Mouse (Mus musculus) midbrain, embryonic 11.5 days (tissue): Measurements from ENCODE around the gene Lamc2. TPM values are rescaled to one million over a fixed set of nuclear protein-coding genes. Genes with fewer than 3 reads are reported as not detected.

ENCODE experiments used
- ATAC-seq: fragments of 200-750 bp; cut with Nextera tagmentation; 2 replicates; pipeline ENCODE4 v1.8.0; 2017; ENCODE audit warnings: moderate TSS enrichment, moderate library complexity; ENCODE audit not compliant: low FRiP score
- DNase-seq: peaks from one replicate; pipeline ENCODE4 v3.0.0; 2015; ENCODE audit warnings: low spot score; ENCODE audit errors: missing footprints
- H3K27ac ChIP-seq: fragments of 300-500 bp; sonication (generic); 2 replicates; pipeline ENCODE4 v1.5.1; 2014; ENCODE audit warnings: low read depth, low read length
- H3K27me3 ChIP-seq: fragments of 300-500 bp; sonication (generic); 2 replicates; pipeline ENCODE4 v1.6.1; 2014; ENCODE audit warnings: mild to moderate bottlenecking, low read length, moderate library complexity, mixed read lengths; ENCODE audit not compliant: control insufficient read depth, insufficient read depth
- H3K36me3 ChIP-seq: fragments of 300-500 bp; sonication (generic); 2 replicates; pipeline ENCODE4 v1.6.1; 2014; ENCODE audit warnings: mild to moderate bottlenecking, low read length, moderate library complexity, mixed read lengths; ENCODE audit not compliant: control insufficient read depth, insufficient read depth
- H3K4me1 ChIP-seq: fragments of 300-500 bp; sonication (generic); 2 replicates; pipeline ENCODE4 v1.6.1; 2014; ENCODE audit warnings: low read length; ENCODE audit not compliant: control insufficient read depth, insufficient read depth
- H3K4me2 ChIP-seq: fragments of 300-500 bp; sonication (generic); 2 replicates; pipeline ENCODE4 v1.6.1; 2014; ENCODE audit warnings: mild to moderate bottlenecking, moderate library complexity
- H3K4me3 ChIP-seq: fragments of 300-500 bp; sonication (generic); 2 replicates; pipeline ENCODE4 v1.5.1; 2014; ENCODE audit warnings: low read depth, low read length
- H3K9ac ChIP-seq: fragments of 300-500 bp; sonication (generic); 2 replicates; pipeline ENCODE4 v1.6.1; 2014; ENCODE audit warnings: low read length
- H3K9me3 ChIP-seq: fragments of 300-500 bp; sonication (generic); 2 replicates; pipeline ENCODE4 v1.6.1; 2016; ENCODE audit warnings: low read length; ENCODE audit not compliant: control insufficient read depth
- WGBS: fragments of 180-500 bp; shearing (Covaris S2); extraction: QIAGEN DNeasy Blood & Tissue Kit; methylation state at CpG from one replicate; pipeline ENCODE4 v1.1.7; 2014; 5-methylcytosine and 5-hydroxymethylcytosine counted together
- polyA plus RNA-seq: library from polyadenylated mRNA; unstranded; fragments of >200 nt; fragmentation: Nextera tagmentation; extraction: Ambion mirVana; gene quantifications from 2 replicates; pipeline ENCODE4 v1.2.1, GENCODE M21; 2014

Gene Lamc2
- polyA plus RNA-seq, 1 experiment from 2014 or later = 0.51 TPM

- Histone ChIP-seq H3K4me3 (no peak overlapping the region), H3K27ac (no peak overlapping the region), H3K9me3 (no peaks in the 10 kb centered on the region), H3K9ac (no peak overlapping the region), H3K27me3 (no peaks in the 10 kb centered on the region), H3K4me1 (no peaks in the 10 kb centered on the region), H3K36me3 (no peaks in the 10 kb centered on the region), H3K4me2 (no peak overlapping the region)
- ATAC-seq (no peak), DNase-seq (no peak)
- WGBS = 37% methylated on average over 8 of the region's 8 CpGs
These were observed 45.5 kb downstream of the Lamc2 start for GRCm38 (mm10) chr1:153140747-153141228.

- WGBS = 87% methylated on average over 11 of the region's 11 CpGs
- no peaks in the 10 kb centered on the region for H3K4me1 ChIP-seq
- no peak overlapping the region for H3K4me2 ChIP-seq
- H3K9me3 ChIP-seq = no peaks in the 10 kb centered on the region
- ATAC-seq = no peak
- H3K27ac ChIP-seq = no peak overlapping the region
- no peak overlapping the region for H3K9ac ChIP-seq
- no peaks in the 10 kb centered on the region for H3K36me3 ChIP-seq
- DNase-seq = no peak
- no peaks in the 10 kb centered on the region for H3K27me3 ChIP-seq
- no peak overlapping the region for H3K4me3 ChIP-seq
These were observed 46.0 kb downstream of the Lamc2 start for GRCm38 (mm10) chr1:153140265-153140664.

GRCm38 (mm10) chr1:153139635-153140034 is 46.6 kb downstream of the Lamc2 start:
- Histone ChIP-seq H3K27ac (no peak overlapping the region), H3K4me2 (no peak overlapping the region), H3K4me1 (peaks cover under 1% of the 10 kb centered on the region), H3K36me3 (no peaks in the 10 kb centered on the region), H3K27me3 (no peaks in the 10 kb centered on the region), H3K9ac (no peak overlapping the region), H3K4me3 (no peak overlapping the region), H3K9me3 (no peaks in the 10 kb centered on the region)
- DNase-seq = no peak
- WGBS = 95% methylated on average over 7 of the region's 7 CpGs
- no peak for ATAC-seq

GRCm38 (mm10) chr1:153138486-153138885 is 47.8 kb downstream of the Lamc2 start:
- H3K4me2 ChIP-seq = no peak overlapping the region
- WGBS = 78% methylated on average over 5 of the region's 5 CpGs

GRCm38 (mm10) chr1:153136647-153137046 is 49.6 kb downstream of the Lamc2 start:
- no peaks in the 10 kb centered on the region for H3K36me3 ChIP-seq
- H3K4me1 ChIP-seq = peaks cover 8% of the 10 kb centered on the region
- H3K27me3 ChIP-seq = no peaks in the 10 kb centered on the region
- H3K9me3 ChIP-seq = no peaks in the 10 kb centered on the region
- no peak overlapping the region for H3K27ac ChIP-seq
- H3K4me3 ChIP-seq = no peak overlapping the region
- 87% methylated on average over 13 of the region's 13 CpGs for WGBS
- DNase-seq = no peak
- ATAC-seq = no peak
- no peak overlapping the region for H3K4me2 ChIP-seq
- no peak overlapping the region for H3K9ac ChIP-seq

More at GRCm38 (mm10) chr1:153138486-153138885, 47.8 kb downstream of the Lamc2 start:
- Histone ChIP-seq H3K36me3 (no peaks in the 10 kb centered on the region), H3K27me3 (no peaks in the 10 kb centered on the region), H3K4me3 (no peak overlapping the region), H3K9ac (no peak overlapping the region), H3K27ac (no peak overlapping the region), H3K4me1 (peaks cover 8% of the 10 kb centered on the region), H3K9me3 (no peaks in the 10 kb centered on the region)
- ATAC-seq (no peak), DNase-seq (no peak)

- 14% methylated on average over 9 of the region's 9 CpGs for WGBS
- Histone ChIP-seq H3K4me3 (no peak overlapping the region), H3K36me3 (no peaks in the 10 kb centered on the region), H3K9ac (0 out of 2 replicates have a peak overlapping the region, but pooled peaks have one; percentile 2), H3K9me3 (no peaks in the 10 kb centered on the region), H3K27me3 (no peaks in the 10 kb centered on the region), H3K4me1 (peaks cover 8% of the 10 kb centered on the region), H3K27ac (peak overlapping the region; percentile 4; the same call in 1 of the 2 replicates), H3K4me2 (no peak overlapping the region)
- ATAC-seq = peak; percentile 52; the same call in 1 of the 2 replicates
- DNase-seq = peak; percentile 88
These were observed 52.1 kb downstream of the Lamc2 start for GRCm38 (mm10) chr1:153133865-153134781.

GRCm38 (mm10) chr1:153129992-153130713 is 56.1 kb downstream of the Lamc2 start:
- Histone ChIP-seq H3K4me2 (no peak overlapping the region), H3K9me3 (no peaks in the 10 kb centered on the region), H3K9ac (no peak overlapping the region), H3K4me3 (no peak overlapping the region), H3K36me3 (no peaks in the 10 kb centered on the region), H3K27ac (no peak overlapping the region), H3K27me3 (no peaks in the 10 kb centered on the region), H3K4me1 (peaks cover 8% of the 10 kb centered on the region)
- ATAC-seq = no peak
- WGBS = 88% methylated on average over 11 of the region's 11 CpGs
- DNase-seq = peak; percentile 37

- Histone ChIP-seq H3K4me3 (no peak overlapping the region), H3K27ac (no peak overlapping the region), H3K9ac (no peak overlapping the region), H3K27me3 (no peaks in the 10 kb centered on the region), H3K9me3 (no peaks in the 10 kb centered on the region), H3K4me2 (no peak overlapping the region), H3K4me1 (0 out of 2 replicates have a peak, but pooled peaks cover under 1% of the 10 kb centered on the region), H3K36me3 (no peaks in the 10 kb centered on the region)
- peak; percentile 14 for DNase-seq
- no peak for ATAC-seq
- WGBS = 81% methylated on average over 8 of the region's 8 CpGs
These were observed 57.5 kb downstream of the Lamc2 start for GRCm38 (mm10) chr1:153128780-153129179.

DNA sequence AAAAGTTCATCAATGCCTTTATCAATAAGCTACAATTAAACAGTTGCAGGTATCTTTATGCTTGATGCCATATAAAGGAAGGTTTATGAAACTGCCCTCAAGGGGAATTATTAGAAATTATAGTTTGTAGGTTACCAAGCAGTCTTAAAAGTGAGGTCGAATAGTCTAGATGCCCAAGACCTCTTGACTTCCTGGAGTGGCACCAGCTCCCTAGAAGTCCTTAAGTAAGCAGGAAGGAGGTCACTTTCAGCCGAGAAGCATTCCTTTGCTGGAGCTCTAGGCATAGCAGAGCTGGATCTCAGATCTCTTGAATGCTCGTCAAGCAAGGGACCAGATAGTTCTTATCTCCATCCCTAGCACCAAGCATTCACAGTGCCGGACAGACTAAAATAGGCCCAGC is 58.6 kb downstream of the Lamc2 start:
- Histone ChIP-seq H3K36me3 (no peaks in the 10 kb centered on the region), H3K27me3 (no peaks in the 10 kb centered on the region), H3K9ac (no peak overlapping the region), H3K4me1 (no peaks in the 10 kb centered on the region), H3K27ac (no peak overlapping the region), H3K4me3 (no peak overlapping the region), H3K9me3 (no peaks in the 10 kb centered on the region), H3K4me2 (no peak overlapping the region)
- DNase-seq (peak; percentile 17), ATAC-seq (no peak)
- 85% methylated on average over 4 of the region's 4 CpGs for WGBS
